Mouse (Mus musculus) spleen, adult 2 months (tissue): ENCODE measurements around the gene Tgfbr2.

Source experiments
- CTCF ChIP-seq: fragments of 200-500 bp; IDR thresholded peaks from 2 replicates; pipeline ENCODE4 v1.5.1; 2011; ENCODE audit warnings: mild to moderate bottlenecking, inconsistent platforms; ENCODE audit not compliant: insufficient read depth, insufficient read length, insufficient replicate concordance; ENCODE audit errors: extremely low read depth
- POLR2A ChIP-seq: fragments of 200-500 bp; IDR thresholded peaks from 2 replicates; pipeline ENCODE4 v1.6.1; 2011; ENCODE audit warnings: low read depth, low read length, inconsistent platforms

DNA sequence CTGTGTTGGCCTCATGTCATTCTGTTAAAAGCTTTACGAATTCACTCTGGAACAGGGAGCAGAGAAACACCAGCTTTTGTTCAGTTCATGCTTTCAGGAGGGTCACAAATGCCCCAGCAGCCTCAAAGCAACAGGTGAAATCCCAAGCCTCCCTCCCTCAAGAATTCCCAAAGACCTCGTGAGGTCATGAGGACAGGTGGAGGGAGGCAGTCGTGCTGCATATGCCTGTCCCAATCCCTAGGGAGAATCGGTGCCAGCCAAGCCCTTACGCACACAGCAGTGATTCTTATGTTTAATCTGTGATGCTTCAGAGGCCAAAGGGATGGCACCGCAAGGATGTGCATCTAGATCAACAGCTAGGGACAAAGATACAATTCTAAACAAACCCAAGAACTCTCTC is 39.0 kb downstream of the Tgfbr2 start:
- TF ChIP-seq POLR2A (no peak), CTCF (no peak)
